Mouse (Mus musculus) hematopoietic multipotent progenitor cell, adult 10-12 weeks (in vitro differentiated cells): ENCODE measurements around the gene Hscb. TPM values are rescaled to one million over a fixed set of nuclear protein-coding genes. Genes with fewer than 3 reads are reported as not detected.

Experiments
- polyA plus RNA-seq: library from polyadenylated mRNA; stranded (reverse); fragments of >175 nt; gene quantifications from 2 replicates; pipeline ENCODE4 v1.2.3, GENCODE M21; 2012; ENCODE audit warnings: low replicate concordance

Hscb gene
- polyA plus RNA-seq = 36.0 and 41.1 TPM in 2 replicates

GRCm38 (mm10) chr5:110839678-110840365, at the start of gene Hscb, which contains the start of gene Chek2:
Hscb (minus strand) TSS chr5:110839777.
Chek2 (plus strand) TSS chr5:110839979.

GRCm38 (mm10) chr5:110879584-110880374, 40.2 kb upstream of the Hscb start, which contains the start of gene Ttc28:
Ttc28 (plus strand) TSS chr5:110879803.

GRCm38 (mm10) chr5:110809667-110810325, 29.8 kb downstream of the Hscb start, which contains the start of gene Ulk1:
Ulk1 (minus strand) TSS chr5:110810097.

GRCm38 (mm10) chr5:110779998-110780760, 59.4 kb downstream of the Hscb start, which contains the start of gene Pus1:
Pus1 (minus strand) TSS chr5:110780659.

Other genes with a start within 250 kb of the Hscb start
- 51.4 and 62.0 TPM in 2 replicates for gene Noc4l, start 186.4 kb downstream of the Hscb start, polyA plus RNA-seq
- 6.9 and 20.5 TPM in 2 replicates for gene Ddx51, start 186.3 kb downstream of the Hscb start, polyA plus RNA-seq
- gene Ep400, start 69.1 kb downstream of the Hscb start, polyA plus RNA-seq = 107 and 135 TPM in 2 replicates
- gene Pus1, start 59.1 kb downstream of the Hscb start, polyA plus RNA-seq = 35.2 and 65.9 TPM in 2 replicates
- 102 and 200 TPM in 2 replicates for gene Ulk1, start 29.7 kb downstream of the Hscb start, polyA plus RNA-seq
- gene Chek2, start 202 bp upstream of the Hscb start, polyA plus RNA-seq = 1.2 and 1.4 TPM in 2 replicates
- 18.3 and 20.3 TPM in 2 replicates for gene Ttc28, start 40.0 kb upstream of the Hscb start, polyA plus RNA-seq